Mouse (Mus musculus) CH12.LX (cell line): ENCODE results near the gene Myom3. TPM values are rescaled to one million over a fixed set of nuclear protein-coding genes. Genes with fewer than 3 reads are reported as not detected.

ENCODE experiments used
- DNase-seq: peaks from one replicate; pipeline ENCODE4 v3.0.0-alpha.2; 2013; ENCODE audit errors: extremely low read depth
- H3K27ac ChIP-seq: 2 replicates; pipeline ENCODE4 v1.5.1; 2012; ENCODE audit warnings: low read depth, mild to moderate bottlenecking, control low read depth, moderate library complexity; ENCODE audit not compliant: insufficient read depth
- H3K27me3 ChIP-seq: replicated peaks from 2 replicates; pipeline ENCODE3; 2012; ENCODE audit warnings: inconsistent platforms
- H3K36me3 ChIP-seq, 2 experiments: replicated peaks in 1 of 2; 2 replicates each; pipeline versions ENCODE3 to v1.6.1; 2012; ENCODE audit warnings: inconsistent platforms in 1 of 2, low read length in 1 of 2, mild to moderate bottlenecking in 1 of 2, mixed read lengths in 1 of 2, moderate library complexity in 1 of 2; ENCODE audit not compliant: control insufficient read depth in 1 of 2, insufficient read depth in 1 of 2
- H3K4me1 ChIP-seq, 2 experiments: 2 replicates each; pipeline ENCODE4 v1.6.1; 2012; ENCODE audit warnings: inconsistent platforms in 1 of 2, moderate library complexity in 1 of 2; ENCODE audit not compliant: insufficient read depth in 2 of 2, control insufficient read depth in 1 of 2
- H3K4me2 ChIP-seq: 2 replicates; pipeline ENCODE4 v1.6.1; 2012; ENCODE audit warnings: low read depth, mild to moderate bottlenecking, control low read depth; ENCODE audit not compliant: poor library complexity, insufficient read depth, severe bottlenecking
- H3K4me3 ChIP-seq, 3 experiments: fragments of 150-350 bp in 1 of 3; sonication (generic) in 1 of 3; replicated peaks in 1 of 3; 2 replicates each; pipeline versions ENCODE3 to v1.5.1; 2011 to 2012; ENCODE audit warnings: low read depth in 2 of 3, low read length in 2 of 3, mild to moderate bottlenecking in 2 of 3, moderate library complexity in 2 of 3, control low read depth in 1 of 3, improper control_type of control experiment in 1 of 3, inconsistent platforms in 1 of 3, mixed read lengths in 1 of 3; ENCODE audit not compliant: poor library complexity in 1 of 3
- H3K79me2 ChIP-seq: replicated peaks from 2 replicates; pipeline ENCODE4 v1.6.1; 2012; ENCODE audit warnings: mild to moderate bottlenecking, moderate library complexity; ENCODE audit not compliant: control insufficient read depth, poor library complexity, insufficient read depth, severe bottlenecking; ENCODE audit errors: extremely low read depth
- H3K9ac ChIP-seq: 2 replicates; pipeline ENCODE4 v1.6.1; 2012; ENCODE audit warnings: low read depth, mild to moderate bottlenecking, control low read depth, moderate library complexity; ENCODE audit not compliant: insufficient read depth
- H3K9me3 ChIP-seq: replicated peaks from 2 replicates; pipeline ENCODE3; 2012; ENCODE audit warnings: low read length, inconsistent platforms, mixed read lengths
- BHLHE40 ChIP-seq: IDR thresholded peaks from 2 replicates; pipeline ENCODE4 v1.6.1; 2011; ENCODE audit warnings: mild to moderate bottlenecking, low read depth, low read length, improper control_type of control experiment
- CHD1 ChIP-seq: IDR thresholded peaks from 2 replicates; pipeline ENCODE4 v1.6.1; 2012; ENCODE audit warnings: low read depth, low read length, improper control_type of control experiment, inconsistent platforms
- CHD2 ChIP-seq: IDR thresholded peaks from 2 replicates; pipeline ENCODE4 v1.6.1; 2011; ENCODE audit warnings: low read length, improper control_type of control experiment
- ELF1 ChIP-seq: IDR thresholded peaks from 2 replicates; pipeline ENCODE4 v1.6.1; 2014; ENCODE audit warnings: low read depth, mild to moderate bottlenecking, inconsistent platforms, low read length, improper control_type of control experiment
- EP300 ChIP-seq: IDR thresholded peaks from 2 replicates; pipeline ENCODE4 v1.6.1; 2011; ENCODE audit warnings: low read length, improper control_type of control experiment
- ETS1 ChIP-seq: conservative IDR thresholded peaks from 2 replicates; pipeline ENCODE4 v1.6.1; 2012; ENCODE audit warnings: low read depth, mild to moderate bottlenecking, inconsistent platforms, low read length, improper control_type of control experiment, moderate library complexity
- HCFC1 ChIP-seq: IDR thresholded peaks from 2 replicates; pipeline ENCODE4 v1.6.1; 2012; ENCODE audit warnings: low read depth, mild to moderate bottlenecking, inconsistent platforms, low read length, improper control_type of control experiment
- IRF4 ChIP-seq: IDR thresholded peaks from 2 replicates; pipeline ENCODE4 v1.6.1; 2014; ENCODE audit warnings: low read depth, mild to moderate bottlenecking, inconsistent platforms, low read length, improper control_type of control experiment
- KAT2A ChIP-seq: IDR thresholded peaks from 2 replicates; pipeline ENCODE4 v1.6.1; 2012; ENCODE audit warnings: low read length, improper control_type of control experiment, inconsistent platforms; ENCODE audit not compliant: insufficient replicate concordance
- MAX ChIP-seq: IDR thresholded peaks from 2 replicates; pipeline ENCODE4 v1.6.1; 2011; ENCODE audit warnings: low read length, improper control_type of control experiment
- MAZ ChIP-seq: IDR thresholded peaks from 2 replicates; pipeline ENCODE4 v1.6.1; 2012; ENCODE audit warnings: low read depth, mild to moderate bottlenecking, inconsistent platforms, low read length, improper control_type of control experiment, moderate library complexity
- MEF2A ChIP-seq: IDR thresholded peaks from 2 replicates; pipeline ENCODE4 v1.6.1; 2014; ENCODE audit warnings: low read depth, mild to moderate bottlenecking, inconsistent platforms, low read length, improper control_type of control experiment, borderline replicate concordance
- MXI1 ChIP-seq: IDR thresholded peaks from 2 replicates; pipeline ENCODE4 v1.6.1; 2011; ENCODE audit warnings: mild to moderate bottlenecking, low read depth, low read length, improper control_type of control experiment
- MYC ChIP-seq: IDR thresholded peaks from 2 replicates; pipeline ENCODE4 v1.6.1; 2011; ENCODE audit warnings: low read depth, mild to moderate bottlenecking, improper control_type of control experiment, low read length
- POLR2A ChIP-seq: IDR thresholded peaks from 2 replicates; pipeline ENCODE4 v1.6.1; 2011; ENCODE audit warnings: low read depth, mild to moderate bottlenecking, improper control_type of control experiment, low read length
- RAD21 ChIP-seq: IDR thresholded peaks from 2 replicates; pipeline ENCODE4 v1.6.1; 2011; ENCODE audit warnings: low read depth, mild to moderate bottlenecking, low read length, improper control_type of control experiment, moderate library complexity
- RCOR1 ChIP-seq: conservative IDR thresholded peaks from 2 replicates; pipeline ENCODE4 v1.6.1; 2012; ENCODE audit warnings: low read depth, mild to moderate bottlenecking, inconsistent platforms, low read length, improper control_type of control experiment
- SIN3A ChIP-seq: IDR thresholded peaks from 2 replicates; pipeline ENCODE4 v1.6.1; 2012; ENCODE audit warnings: low read length, improper control_type of control experiment, inconsistent platforms
- SMC3 ChIP-seq: IDR thresholded peaks from 2 replicates; pipeline ENCODE4 v1.6.1; 2011; ENCODE audit warnings: low read depth, low read length, improper control_type of control experiment
- TCF12 ChIP-seq: IDR thresholded peaks from 2 replicates; pipeline ENCODE4 v1.6.1; 2014; ENCODE audit warnings: low read depth, mild to moderate bottlenecking, inconsistent platforms, low read length, improper control_type of control experiment
- USF1 ChIP-seq: IDR thresholded peaks from 2 replicates; pipeline ENCODE4 v1.6.1; 2014; ENCODE audit warnings: low read depth, mild to moderate bottlenecking, inconsistent platforms, low read length, improper control_type of control experiment
- ZC3H11A ChIP-seq: IDR thresholded peaks from 2 replicates; pipeline ENCODE4 v1.6.1; 2012; ENCODE audit warnings: low read depth, mild to moderate bottlenecking, inconsistent platforms, low read length, improper control_type of control experiment
- ZNF384 ChIP-seq: IDR thresholded peaks from 2 replicates; pipeline ENCODE4 v1.6.1; 2012; ENCODE audit warnings: low read depth, low read length, improper control_type of control experiment, inconsistent platforms
- dilution Hi-C: fragments of 300-500 bp; cut with MboI; formaldehyde crosslinking; loops from 2 replicates; pipeline ENCODE4 v1.14.3; 2020; ENCODE audit warnings: low sequenced_read_pairs; ENCODE audit not compliant: extremely low pct_unique_long_range_greater_than_20kb, extremely low pct_ligation_motif_present
- in situ Hi-C: fragments of 300-500 bp; cut with MboI; formaldehyde crosslinking; loops from 3 replicates; pipeline ENCODE4 v1.14.3; 2019; ENCODE audit warnings: low sequenced_read_pairs, low pct_ligation_motif_present, low pct_unique_long_range_greater_than_20kb, mixed read lengths
- polyA plus RNA-seq: library from polyadenylated mRNA; unstranded; fragments of >175 nt; gene quantifications from 2 replicates; pipeline ENCODE4 v1.2.1, GENCODE M21; 2012; ENCODE audit warnings: low read depth; ENCODE audit not compliant: insufficient read length
- total RNA-seq, 2 experiments: library from RNA; depleted of rRNA; stranded (reverse); fragments of 300-350 nt in 1 of 2; fragments of >200 nt in 1 of 2; gene quantifications; 2 replicates each; pipeline ENCODE4 v1.2.3; 2012 to 2014

The Myom3 gene
- total and polyA plus RNA-seq, 3 experiments: 0.04 TPM; not detected in 2

- H3K79me2 ChIP-seq: no peaks in the 10 kb centered on the region
- H3K27me3 ChIP-seq: peaks cover 13% of the 10 kb centered on the region
- TF ChIP-seq ETS1: no peak
- no peak for TF ChIP-seq RCOR1
- no peak for TF ChIP-seq MXI1
- no peak for TF ChIP-seq USF1
- no peak for TF ChIP-seq MAX
- no peak for TF ChIP-seq RAD21
- TF ChIP-seq EP300: no peak
- no peak for TF ChIP-seq MYC
- no peak for TF ChIP-seq TCF12
- no peak for TF ChIP-seq SIN3A
- TF ChIP-seq ZNF384: no peak
- no peak for TF ChIP-seq HCFC1
- TF ChIP-seq, all 38 proteins: peak for 0
- H3K4me1 ChIP-seq: peaks cover 8 to 25% of the 10 kb centered on the region in 2 experiments
- H3K4me3 ChIP-seq: no peak overlapping the region
- DNase-seq: no peak
- in situ Hi-C loops (no loop called here), dilution Hi-C loops (no loop called here)
- H3K9ac ChIP-seq: no peak overlapping the region
- H3K27ac ChIP-seq: no peak overlapping the region
- H3K9me3 ChIP-seq: peaks cover 16% of the 10 kb centered on the region
- H3K4me2 ChIP-seq: no peak overlapping the region
- no peaks in the 10 kb centered on the region for H3K36me3 ChIP-seq
Measured at GRCm38 (mm10) chr4:135739148-135739547, 20.4 kb upstream of the Myom3 start.

DNA sequence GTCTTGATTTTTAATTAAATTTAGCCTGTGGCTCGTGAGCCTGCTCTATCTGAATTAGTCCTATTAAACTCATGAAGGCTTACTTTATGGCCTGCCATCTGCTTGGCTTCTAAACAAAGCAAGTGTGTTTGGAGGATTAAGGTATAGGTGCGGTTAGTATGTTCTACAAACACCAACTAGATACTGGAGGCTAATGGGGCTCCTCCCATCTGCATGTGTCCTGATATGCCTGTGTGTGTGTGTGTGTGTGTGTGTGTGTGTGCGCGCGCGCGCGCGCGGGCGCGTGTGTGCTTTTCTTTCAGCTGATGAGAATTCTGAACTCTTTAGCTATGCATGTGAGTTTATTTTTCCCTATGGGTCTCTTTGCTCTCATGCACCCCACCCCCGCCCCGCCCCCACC, 19.8 kb upstream of the Myom3 start:
- dilution Hi-C loops (no loop called here), in situ Hi-C loops (no loop called here)
- H3K9me3 ChIP-seq: peaks cover 11% of the 10 kb centered on the region
- no peak overlapping the region for H3K27ac ChIP-seq
- H3K27me3 ChIP-seq: peaks cover 13% of the 10 kb centered on the region
- TF ChIP-seq KAT2A (no peak), EP300 (no peak), IRF4 (no peak), CHD2 (no peak), MYC (no peak), ETS1 (no peak), ELF1 (no peak), RCOR1 (no peak), USF1 (no peak), BHLHE40 (no peak), CHD1 (no peak), MEF2A (no peak), ZC3H11A (no peak), POLR2A (no peak), HCFC1 (no peak), SMC3 (no peak), MAX (no peak), TCF12 (no peak), MAZ (no peak), MXI1 (no peak)
- H3K4me2 ChIP-seq: no peak overlapping the region
- H3K79me2 ChIP-seq: no peaks in the 10 kb centered on the region
- H3K4me3 ChIP-seq: no peak overlapping the region
- H3K4me1 ChIP-seq: peaks cover 8 to 25% of the 10 kb centered on the region in 2 experiments
- DNase-seq: no peak
- no peak overlapping the region for H3K9ac ChIP-seq
- no peaks in the 10 kb centered on the region for H3K36me3 ChIP-seq
